Mouse (Mus musculus): ENCODE data around the gene Klc1. TPM values are rescaled to one million over a fixed set of nuclear protein-coding genes. Genes with fewer than 3 reads are reported as not detected.
"Not testable (repeated sequence)": the region's sequence is repeated elsewhere in the genome, so short reads cannot be mapped to it uniquely, and the experiment has no call there.

The Klc1 gene
- total RNA-seq (2021), result 100 to 1,000 TPM; 159 to 169 TPM

DNA sequence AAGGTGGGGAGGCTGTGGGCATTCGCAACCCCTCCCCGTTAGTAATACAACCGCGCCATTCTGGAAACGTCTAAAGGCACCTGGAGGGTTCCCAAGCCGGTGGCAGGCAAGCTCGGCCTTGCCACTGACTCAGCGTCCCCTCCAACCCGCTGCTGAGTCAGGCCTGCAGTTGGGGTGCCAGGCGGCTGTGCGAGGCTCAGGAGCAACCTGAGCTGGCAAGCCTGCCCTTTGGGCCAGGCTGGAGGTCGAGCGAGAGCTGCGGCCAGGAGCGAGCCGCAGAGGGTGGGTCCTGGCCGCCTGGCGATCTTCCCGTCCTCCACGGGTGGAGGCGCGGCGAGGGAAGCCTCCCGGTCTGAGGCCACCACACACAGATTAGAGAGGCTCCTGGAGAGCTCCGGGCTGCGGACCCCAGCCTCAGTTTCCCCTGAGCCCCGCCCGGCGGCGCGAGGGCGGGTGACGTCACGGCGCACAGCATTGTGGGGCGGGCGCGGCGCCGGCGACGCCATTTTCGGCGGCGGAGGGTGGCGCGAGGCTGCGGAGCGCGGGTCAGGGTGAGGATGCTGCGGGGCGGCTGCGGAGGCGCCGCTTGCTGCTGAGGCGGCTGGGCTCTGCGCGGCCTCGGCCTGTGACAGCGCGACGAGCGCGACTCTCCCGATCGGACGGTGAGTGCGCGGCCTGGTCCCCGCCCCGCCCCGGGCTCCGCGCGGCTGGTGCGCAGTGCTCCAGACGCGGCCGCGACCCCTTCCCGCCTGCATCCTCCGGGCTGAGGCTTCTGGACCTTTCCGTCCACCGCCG lies at the start of gene Klc1:
Klc1 (plus strand) TSS at position 469 of the 795 bp plus-strand sequence.
- peak; percentile 83 for DNase-seq

DNA sequence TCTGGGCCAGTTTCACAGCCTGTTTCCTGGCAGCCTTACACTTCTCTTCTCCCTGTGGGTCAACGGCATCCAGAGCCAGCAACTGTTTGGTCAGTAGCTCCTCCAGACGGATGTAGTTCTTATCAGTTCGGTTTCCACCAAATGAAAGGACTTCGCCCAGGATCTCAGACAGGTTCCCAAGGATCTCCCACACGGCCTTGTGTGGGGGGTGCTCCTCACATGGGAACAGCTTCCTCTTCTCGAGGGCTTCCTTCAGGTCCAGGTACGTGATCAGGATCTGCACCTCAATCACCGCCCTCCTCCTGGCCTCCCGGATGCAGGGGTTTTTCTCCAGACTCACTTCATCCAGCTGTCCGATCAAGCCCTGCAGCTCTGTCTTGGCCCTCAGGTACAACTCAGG lies 48.6 kb upstream of the Klc1 start:
- DNase-seq, result no peak

- no peak for DNase-seq
These were observed 46.2 kb upstream of the Klc1 start for GRCm38 (mm10) chr12:111712476-111712875.

DNA sequence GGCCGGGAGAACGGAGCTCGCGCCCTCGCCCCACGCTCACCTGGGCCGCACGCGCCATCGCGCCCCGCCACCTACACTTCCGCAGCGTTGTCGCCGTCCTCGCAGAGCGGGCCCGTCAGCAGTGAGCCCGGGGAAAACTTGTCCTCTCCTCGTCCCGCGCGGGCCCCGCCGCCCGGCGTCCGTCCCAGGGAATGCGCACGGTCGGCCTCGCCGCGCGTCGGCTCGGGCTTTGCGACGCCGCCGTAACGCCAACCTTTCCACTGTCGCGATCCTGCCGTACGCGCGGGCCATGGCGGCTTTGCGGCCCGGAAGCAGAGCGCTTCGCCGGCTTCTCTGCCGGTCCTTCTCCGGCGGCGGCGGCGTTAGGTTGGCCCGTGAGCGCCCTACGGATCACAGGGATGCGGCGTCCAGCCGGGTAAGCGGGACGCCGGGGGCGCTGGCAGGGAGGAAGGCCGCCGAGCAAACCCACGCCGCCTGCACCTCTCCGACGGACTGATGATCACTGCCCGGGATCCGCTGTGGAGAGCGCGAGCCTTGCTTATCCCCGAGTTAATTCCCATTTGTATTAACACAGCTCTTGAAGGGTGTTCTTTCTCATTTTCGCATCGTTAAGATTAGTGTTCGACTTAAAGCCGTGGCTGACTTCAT lies 45.5 kb upstream of the Klc1 start, which contains the start of the genes Bag5 and Apopt1:
Bag5 (minus strand) TSS at position 254 of the 648 bp plus-strand sequence.
Apopt1 (plus strand) TSS at position 258 of the 648 bp plus-strand sequence.
- DNase-seq, result peak; percentile 93

GRCm38 (mm10) chr12:111713880-111714279 lies 44.8 kb upstream of the Klc1 start:
- DNase-seq, result not testable (repeated sequence)

GRCm38 (mm10) chr12:111716505-111716904 lies 42.1 kb upstream of the Klc1 start:
- DNase-seq, result no peak

- no peak for DNase-seq
These were observed 40.0 kb upstream of the Klc1 start for GRCm38 (mm10) chr12:111718656-111719055.

DNA sequence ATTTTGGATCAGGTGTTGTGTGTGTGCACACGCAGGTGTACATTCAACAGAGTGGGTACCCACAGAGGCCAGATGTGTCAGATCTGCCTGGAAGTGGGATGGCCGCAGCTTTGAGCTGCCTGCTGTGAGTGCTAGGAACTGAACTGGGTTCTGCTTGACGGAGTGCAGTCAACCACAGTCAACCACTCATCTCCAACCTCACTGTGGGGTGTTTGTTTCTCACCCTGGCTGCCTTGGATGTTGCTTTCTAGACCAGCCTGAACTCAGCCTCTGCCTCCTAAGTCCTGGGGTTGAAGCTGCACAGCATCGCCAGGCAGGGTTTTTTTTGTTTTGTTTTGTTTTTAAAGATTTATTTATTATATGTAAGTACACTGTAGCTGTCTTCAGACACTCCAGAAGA lies 38.4 kb upstream of the Klc1 start:
- DNase-seq, result no peak

- DNase-seq, result peak; percentile 80
These were observed 36.0 kb upstream of the Klc1 start for GRCm38 (mm10) chr12:111722654-111723053.

- peak; percentile 65 for DNase-seq
These were observed 33.9 kb upstream of the Klc1 start for GRCm38 (mm10) chr12:111724638-111725337.

DNA sequence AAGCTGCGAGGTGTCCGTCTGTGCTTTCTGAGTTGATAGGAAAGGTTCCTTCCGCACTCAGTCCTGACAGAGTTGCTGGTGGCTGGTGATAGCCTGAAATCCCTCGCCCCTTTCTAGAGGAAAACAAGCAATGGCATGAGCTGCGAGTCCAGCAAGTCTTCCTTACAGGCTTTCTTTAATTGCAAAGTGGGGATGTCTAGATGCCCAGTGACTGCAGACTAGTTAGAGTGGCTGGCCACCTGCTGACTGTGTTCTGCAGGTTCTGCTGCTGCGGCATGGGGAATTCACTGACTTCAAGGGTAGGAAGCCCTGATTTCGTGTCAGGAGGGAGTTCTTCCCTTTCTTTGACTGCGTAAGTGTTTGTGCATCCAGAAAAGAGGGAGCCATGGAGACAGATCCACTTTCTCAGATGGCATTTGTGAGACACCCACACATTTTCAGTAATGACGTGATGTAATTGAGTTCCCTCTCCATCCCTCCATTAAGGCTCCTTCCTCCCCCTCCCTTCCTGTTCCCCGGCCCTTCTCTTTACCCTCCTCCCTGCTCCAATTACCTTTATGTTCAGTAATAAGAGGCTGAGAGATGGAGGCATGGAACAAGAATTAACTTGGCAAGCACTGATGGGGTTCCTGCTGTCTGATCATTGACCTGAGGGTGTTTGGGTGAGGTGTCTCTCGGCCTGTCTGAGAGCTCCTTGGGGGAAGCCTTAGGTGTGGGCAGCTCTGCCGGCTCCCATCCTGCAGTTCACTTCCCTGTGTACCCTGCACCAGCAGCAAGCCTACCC lies 33.1 kb upstream of the Klc1 start:
- DNase-seq, result no peak

GRCm38 (mm10) chr12:111726122-111726463 lies 32.6 kb upstream of the Klc1 start:
- DNase-seq, result peak; percentile 61

DNA sequence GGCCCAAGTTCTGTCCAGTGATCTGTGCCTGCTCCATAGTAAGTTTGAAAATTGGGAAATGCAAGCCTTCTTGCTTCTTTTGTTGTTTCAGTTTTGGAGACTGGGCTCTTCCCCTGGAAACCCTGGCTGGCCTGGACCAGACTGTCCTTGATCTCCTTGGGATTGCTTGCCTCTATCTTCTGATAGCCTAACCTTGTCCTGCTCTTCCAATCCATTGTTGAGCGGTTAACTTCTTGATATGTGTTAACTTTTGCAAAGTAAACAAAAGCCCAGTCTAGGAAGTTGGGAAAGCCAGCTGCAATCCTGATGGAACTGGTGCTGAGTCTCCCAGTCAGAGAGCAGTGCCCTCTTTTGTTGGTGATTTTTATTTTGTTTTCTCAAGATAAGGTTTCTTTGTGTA lies 30.7 kb upstream of the Klc1 start:
- no peak for DNase-seq

DNA sequence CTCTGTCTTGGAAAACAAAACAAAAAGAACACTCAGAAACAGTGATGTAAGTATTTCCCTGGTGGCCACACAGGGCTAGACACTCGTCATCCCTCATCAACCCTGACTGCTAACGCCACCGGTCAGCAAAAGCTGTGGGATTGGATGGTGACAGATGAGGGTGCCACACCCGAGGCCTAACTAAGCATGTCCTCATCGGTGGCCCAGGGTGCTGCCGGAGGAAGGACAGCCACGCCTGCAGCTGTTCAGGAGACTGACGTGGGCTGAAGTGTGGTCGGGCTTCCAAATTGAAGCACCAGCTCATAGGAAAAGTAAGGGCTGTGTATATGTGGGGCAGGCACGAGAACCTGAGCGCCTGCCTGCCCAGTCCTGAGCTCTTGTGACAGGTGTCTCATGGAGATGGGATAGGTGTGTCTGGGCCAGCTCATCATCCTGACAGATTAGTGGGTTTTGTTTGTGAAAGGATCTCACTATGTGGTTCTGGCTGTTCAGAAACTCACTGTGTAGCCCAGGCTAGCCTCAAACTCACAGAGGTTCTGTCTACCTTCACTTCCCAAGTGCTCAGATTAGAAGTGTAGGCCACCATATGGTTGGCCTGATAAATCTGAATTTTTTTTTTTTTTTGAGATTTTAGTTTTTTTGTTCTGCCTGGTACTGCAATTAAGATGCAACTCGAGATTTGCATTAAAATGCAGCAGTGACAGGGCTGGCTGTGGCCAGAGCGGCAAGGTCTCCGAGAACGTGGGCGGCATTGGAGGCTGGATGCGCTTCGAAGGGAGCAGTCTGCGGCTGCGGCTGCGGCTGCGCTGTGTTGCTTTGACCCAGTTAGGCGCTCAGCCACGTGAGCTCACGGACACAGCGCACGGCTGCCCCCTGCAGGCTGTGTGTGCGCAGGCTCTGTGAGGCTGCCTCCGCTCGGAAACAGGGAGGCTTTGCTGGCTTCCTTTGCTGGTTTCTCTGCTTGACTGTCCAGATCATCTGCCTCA lies 26.5 kb upstream of the Klc1 start:
- peak; percentile 92 for DNase-seq

DNA sequence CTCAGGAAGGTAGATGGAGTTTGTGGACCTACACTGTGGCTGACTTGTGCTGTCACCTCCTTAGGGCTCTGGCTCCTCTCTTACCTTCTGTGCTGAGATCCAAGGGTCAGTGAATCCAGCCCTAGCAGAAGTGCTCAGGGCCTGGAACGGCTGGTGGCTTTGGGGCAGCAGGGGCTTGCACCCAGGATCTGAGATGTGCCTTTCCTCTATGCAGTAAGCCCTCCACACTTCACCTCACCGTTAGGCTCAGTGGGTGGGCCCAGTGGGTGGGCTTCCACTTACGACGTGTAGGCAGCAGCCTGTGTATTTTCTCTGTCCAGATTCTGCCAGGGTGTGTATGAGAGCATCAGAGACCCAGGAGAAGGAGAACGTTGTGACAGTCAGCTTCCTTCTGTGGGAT lies 25.7 kb upstream of the Klc1 start:
- DNase-seq, result no peak

- DNase-seq, result no peak
These were observed 23.7 kb upstream of the Klc1 start for GRCm38 (mm10) chr12:111734912-111735311.

DNA sequence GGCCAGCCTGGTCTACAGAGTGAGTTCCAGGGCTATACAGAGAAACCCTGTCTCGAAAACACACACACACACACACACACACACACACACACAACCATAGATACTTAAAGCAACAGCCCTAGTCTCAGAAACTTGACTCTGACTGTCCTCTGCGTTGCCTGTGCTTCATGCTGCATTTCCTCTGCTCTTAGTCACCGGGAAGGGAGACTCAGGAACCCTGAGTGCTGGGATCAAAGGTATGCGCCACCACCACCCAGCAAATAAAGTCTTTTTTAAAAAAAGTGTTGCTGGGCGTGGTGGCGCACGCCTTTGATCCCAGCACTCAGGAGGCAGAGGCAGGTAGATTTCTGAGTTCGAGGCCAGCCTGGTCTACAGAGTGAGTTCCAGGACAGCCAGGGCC lies 22.0 kb upstream of the Klc1 start:
- DNase-seq, result not testable (repeated sequence)

DNA sequence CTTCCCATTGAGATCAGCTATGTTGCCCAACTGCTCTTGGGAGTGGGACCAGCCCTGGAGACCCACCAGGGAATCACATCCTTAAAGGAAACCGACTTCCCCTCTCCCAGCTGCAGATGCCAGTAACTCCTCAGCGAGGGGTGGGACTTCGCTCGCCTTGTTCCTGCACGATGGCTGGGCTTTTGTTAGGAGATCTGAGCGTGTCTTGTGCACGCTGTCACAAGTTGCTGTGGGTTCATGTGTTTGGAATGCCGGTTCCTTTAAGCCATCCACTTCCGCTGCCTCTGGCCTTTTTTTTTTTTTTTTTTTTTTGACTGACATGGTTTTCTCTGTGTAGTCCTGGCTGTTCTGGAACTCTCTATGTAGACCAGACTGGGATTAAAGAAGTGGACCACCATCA lies 21.3 kb upstream of the Klc1 start:
- no peak for DNase-seq

DNA sequence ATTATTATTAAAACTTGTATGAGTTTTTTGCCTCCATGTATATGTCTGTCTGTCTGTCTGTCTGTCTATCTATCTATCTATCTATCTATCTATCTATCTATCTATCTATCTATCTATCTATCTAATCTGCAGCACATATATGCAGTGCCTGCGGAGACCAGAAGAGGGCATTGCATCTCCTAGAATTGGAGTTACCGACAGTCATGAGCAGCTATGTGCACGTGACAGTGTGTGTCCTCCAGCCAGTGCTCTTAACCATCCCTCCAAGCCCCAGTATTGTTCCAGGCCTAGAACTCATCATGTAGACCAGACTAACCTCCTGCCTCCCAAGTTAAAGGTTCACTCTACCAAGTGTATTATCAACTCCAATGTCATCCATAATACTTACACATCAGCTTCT lies 19.9 kb upstream of the Klc1 start:
- DNase-seq, result peak; percentile 66

DNA sequence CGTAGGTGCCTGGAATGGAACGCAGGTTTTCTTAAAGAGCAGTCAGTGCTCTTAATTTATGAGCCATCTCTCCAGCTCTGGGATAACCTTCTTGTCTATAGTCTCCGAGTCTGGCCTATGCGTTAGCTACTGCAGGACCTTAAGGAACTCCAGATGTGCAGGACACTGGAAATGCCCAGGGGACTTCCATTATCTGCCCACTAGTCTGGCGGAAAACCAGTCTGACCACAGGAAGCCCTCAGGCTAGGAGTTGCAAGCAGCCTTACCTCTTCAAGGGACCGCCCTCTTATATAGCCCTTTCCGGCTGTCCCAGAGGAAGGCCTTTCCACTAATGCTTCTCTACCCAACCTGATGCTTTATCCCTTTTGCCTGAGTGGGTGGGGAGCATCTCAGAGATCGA lies 17.3 kb upstream of the Klc1 start:
- DNase-seq, result no peak

DNA sequence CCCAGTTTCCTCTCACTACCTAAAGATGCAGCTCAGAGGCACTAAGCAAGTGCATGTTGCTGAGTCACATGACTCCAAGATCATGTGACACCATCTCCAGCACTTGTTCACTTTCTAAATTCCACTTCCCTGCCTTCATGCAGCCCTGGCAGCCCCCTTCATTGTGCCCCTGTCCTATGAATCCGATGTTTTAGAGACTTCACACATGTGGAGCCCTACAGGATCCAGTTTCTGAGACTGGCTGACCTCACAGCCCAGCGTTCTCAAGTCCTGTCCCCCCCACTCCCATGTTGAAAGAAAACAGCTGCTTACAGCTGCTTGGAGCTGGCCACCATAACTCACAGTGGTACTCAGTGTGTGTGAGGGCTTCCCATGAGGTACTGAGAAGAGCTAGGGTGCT lies 15.2 kb upstream of the Klc1 start:
- peak; percentile 57 for DNase-seq

Measured in heart, postnatal 4 days (tissue).